Mouse (Mus musculus) cerebellum, postnatal 25 days (tissue): Measurements from ENCODE around the gene Twf2.
"Not testable (repeated sequence)": the region's sequence is repeated elsewhere in the genome, so short reads cannot be mapped to it uniquely, and the experiment has no call there.

ENCODE experiments used
- DNase-seq, 2 experiments: peaks; one replicate each; pipeline ENCODE4 v3.0.0; 2021; ENCODE audit warnings: mixed read lengths in 2 of 2

The Twf2 gene

GRCm38 (mm10) chr9:106202819-106203636 is at the start of gene Twf2:
Gene Twf2, plus strand, starts transcription at chr9:106203108.
- peak; percentile 93 to 94 for DNase-seq

GRCm38 (mm10) chr9:106154106-106154505 is 48.8 kb upstream of the Twf2 start:
- DNase-seq: peak; percentile 51 to 75

DNA sequence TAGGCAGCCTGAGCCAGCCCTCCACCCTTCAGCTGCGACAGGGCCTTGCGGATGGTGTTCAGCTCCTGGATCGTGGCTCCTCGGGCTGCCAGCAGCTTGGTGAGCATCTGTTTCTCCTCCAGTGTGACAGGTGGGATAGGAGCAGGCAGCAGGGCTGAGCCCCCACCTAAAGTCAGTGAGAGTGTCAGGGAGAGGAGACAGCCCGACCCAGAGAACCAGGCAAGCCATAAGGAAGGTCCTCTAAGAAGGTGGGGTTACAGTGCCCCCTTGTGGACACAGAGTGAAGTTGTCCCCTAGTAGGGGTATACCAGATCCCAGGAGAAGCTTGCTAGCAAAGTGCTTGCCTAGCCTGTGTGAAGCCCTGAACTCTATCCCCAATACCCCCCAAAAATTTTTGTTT is 46.5 kb upstream of the Twf2 start:
- DNase-seq: peak; percentile 70 to 81

DNA sequence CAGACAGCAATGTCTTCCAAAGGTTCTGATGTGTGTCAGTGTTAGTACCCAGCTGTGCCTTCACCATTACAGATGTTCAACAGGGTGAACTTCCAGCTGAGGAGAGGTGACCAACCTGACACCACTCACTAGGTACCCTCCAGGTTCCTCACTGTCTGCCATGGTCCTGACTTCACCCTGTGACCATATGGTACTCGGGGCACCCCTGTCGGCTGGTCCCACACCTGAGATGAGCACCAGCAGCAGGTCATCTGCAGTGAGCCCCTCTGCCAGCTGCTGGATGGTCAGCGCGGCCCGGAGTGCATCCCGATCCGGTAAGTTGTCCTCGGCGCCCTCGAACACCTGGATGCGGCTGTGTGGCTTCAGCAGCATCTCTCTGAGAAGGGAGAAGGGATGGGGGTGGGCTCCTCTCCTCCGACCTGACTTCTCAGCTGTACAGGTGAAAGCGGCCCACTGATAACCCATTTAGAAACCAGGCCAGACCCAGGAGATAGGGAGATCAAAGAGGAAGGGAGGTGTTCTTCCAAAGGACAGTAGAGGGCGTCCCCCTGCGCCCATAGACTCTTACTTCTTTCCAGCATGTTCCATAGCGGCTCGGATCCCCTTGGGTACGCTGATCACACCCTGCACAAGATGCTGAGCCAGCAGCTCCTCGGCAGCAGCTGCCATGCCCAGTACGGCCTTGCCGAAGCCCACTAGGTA is 45.8 kb upstream of the Twf2 start:
- no peak for DNase-seq

- no peak for DNase-seq
These were observed 45.3 kb upstream of the Twf2 start for GRCm38 (mm10) chr9:106157623-106157925.

- no peak for DNase-seq
These were observed 44.8 kb upstream of the Twf2 start, which contains the start of gene Glyctk for GRCm38 (mm10) chr9:106158037-106158491. Gene Glyctk, minus strand, starts transcription at chr9:106158138.

- DNase-seq: no peak
These were observed 43.7 kb upstream of the Twf2 start for GRCm38 (mm10) chr9:106159237-106159636.

- peak; percentile 99 for DNase-seq
These were observed 43.1 kb upstream of the Twf2 start for GRCm38 (mm10) chr9:106159784-106160301.

DNA sequence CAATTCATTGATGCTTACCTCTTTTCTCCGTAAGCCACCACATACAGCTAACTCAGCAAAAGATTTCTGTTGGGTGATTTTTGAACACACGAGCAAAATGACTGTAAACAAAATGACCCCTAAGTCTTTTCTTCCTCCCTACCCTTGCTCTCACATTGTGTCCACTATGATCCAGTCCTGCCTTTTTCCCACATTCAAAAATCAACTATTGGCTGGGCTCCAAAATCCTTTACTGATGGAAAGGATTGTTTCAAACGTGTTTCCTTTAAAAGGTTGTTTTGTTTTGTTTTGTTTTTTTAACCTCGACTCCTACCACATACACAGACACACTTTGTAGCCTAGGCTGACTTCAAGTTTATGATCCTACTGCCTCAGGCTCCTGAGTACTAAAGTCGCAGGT is 42.5 kb upstream of the Twf2 start:
- DNase-seq: no peak

DNA sequence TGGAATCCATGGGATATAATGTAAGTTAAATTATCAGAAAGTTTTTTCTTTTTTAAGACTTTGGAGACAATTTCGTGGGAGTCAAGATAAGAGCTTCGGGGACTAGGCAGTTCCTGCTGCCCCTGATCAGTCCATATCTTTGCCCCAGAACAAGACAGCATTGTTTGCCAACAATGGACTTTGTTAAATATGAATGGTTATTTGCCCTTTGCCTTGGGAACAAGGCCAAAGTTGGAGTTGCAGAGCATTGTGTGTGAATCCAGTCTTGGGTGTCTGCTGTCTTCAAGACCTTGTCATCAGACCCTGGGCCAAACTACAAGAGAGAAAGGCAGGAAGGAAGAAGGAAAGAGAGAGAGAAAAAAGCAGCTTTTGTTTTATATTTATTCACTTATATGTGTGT is 36.2 kb upstream of the Twf2 start:
- no peak for DNase-seq

- DNase-seq: no peak
These were observed 35.7 kb upstream of the Twf2 start for GRCm38 (mm10) chr9:106167241-106167640.

DNA sequence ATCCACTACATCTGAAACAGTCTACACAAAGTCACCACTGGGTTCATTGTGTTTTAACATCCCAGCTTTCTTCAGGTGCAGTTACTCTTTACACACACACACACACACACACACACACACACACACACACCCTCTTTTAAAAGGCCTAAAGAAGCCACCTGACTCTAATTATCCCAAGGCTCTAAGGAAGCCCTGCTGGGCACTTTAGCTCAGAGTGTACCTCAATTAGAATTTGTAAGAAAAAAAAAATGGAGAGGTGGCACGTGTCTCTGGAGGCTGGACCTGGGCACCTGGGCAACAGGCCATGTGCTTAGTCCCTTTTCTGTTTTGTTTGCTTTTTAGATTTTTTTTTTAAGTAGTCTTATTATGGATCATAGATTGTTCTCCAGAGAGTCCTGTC is 35.2 kb upstream of the Twf2 start:
- DNase-seq: no peak

GRCm38 (mm10) chr9:106169006-106169405 is 33.9 kb upstream of the Twf2 start:
- not testable (repeated sequence) for DNase-seq

DNA sequence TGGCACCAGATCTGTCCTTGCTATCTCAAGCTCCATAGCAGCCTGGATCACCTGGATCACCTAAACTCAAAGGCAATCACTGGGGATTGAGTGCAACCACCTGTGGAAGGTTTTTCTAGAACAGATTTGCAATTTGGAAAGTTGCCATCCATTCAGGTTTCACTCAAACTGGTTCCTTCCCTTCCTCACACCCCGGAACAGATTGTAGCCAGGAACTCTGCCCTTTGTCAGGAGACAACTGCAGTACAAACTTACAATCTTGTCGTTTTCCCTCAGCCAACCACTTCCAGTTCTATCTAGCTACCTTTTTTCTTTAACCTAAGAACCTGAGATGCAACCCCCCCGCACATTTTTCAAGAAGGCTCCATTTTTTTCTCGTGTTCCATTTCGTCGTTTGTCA is 33.0 kb upstream of the Twf2 start:
- no peak for DNase-seq

- peak; percentile 93 to 96 for DNase-seq
These were observed 32.2 kb upstream of the Twf2 start, which contains the start of gene Wdr82 for GRCm38 (mm10) chr9:106170556-106171345. Gene Wdr82, plus strand, starts transcription at chr9:106170928.

GRCm38 (mm10) chr9:106171346-106172158 is 31.4 kb upstream of the Twf2 start:
- DNase-seq: peak; percentile 92 to 95

- DNase-seq: no peak
These were observed 30.4 kb upstream of the Twf2 start for GRCm38 (mm10) chr9:106172527-106172926.

- DNase-seq: no peak
These were observed 29.5 kb upstream of the Twf2 start for GRCm38 (mm10) chr9:106173363-106173762.

DNA sequence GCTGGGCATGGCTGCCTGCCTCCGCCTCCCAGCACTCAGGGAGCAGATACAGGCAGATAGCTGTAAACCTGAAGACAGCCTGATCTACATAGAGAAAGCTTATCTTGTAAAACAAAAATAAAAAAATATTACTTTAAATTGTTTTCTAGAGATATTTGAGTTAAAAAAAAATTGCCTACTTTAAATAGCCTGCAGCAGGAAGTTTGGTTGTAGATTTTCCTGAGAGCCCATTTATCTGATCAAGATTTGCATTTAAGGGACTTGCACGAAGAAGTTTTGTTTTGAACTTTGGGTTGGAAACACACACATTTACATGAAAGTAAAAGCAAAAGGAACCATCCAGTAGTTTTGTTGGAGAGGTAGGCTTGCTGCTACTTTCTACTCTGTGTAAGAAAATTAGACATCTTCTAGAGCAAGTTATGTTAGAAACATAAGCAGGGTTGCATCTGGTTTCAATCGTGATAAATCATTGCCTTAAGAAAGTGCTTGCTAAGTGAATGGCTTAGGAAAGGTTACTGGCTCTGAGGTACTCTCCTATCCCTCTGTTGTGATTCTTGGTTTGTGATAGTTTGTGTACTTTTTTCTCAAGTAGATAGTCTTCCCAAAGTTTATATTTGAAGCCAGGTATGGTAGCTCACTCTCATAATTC is 27.2 kb upstream of the Twf2 start:
- DNase-seq: no peak

- no peak for DNase-seq
These were observed 26.1 kb upstream of the Twf2 start for GRCm38 (mm10) chr9:106176769-106177168.

- DNase-seq: no peak
These were observed 25.1 kb upstream of the Twf2 start for GRCm38 (mm10) chr9:106177799-106178198.

GRCm38 (mm10) chr9:106179454-106179853 is 23.5 kb upstream of the Twf2 start:
- no peak for DNase-seq
